Mouse (Mus musculus) urinary bladder, postnatal 4 days (tissue): ENCODE measurements around the gene Dync1h1.
"Not testable (repeated sequence)": the region's sequence is repeated elsewhere in the genome, so short reads cannot be mapped to it uniquely, and the experiment has no call there.

Source experiments
- DNase-seq, 2 experiments: peaks; one replicate each; pipeline ENCODE4 v3.0.0; 2021 to 2022; ENCODE audit warnings: low spot score in 2 of 2

Dync1h1 gene

GRCm38 (mm10) chr12:110606676-110607075 lies 5.4 kb downstream of the Dync1h1 start:
- no peak for DNase-seq

GRCm38 (mm10) chr12:110608460-110609152 lies 7.4 kb downstream of the Dync1h1 start:
- peak; percentile 57 to 69 for DNase-seq

GRCm38 (mm10) chr12:110609153-110609497 lies 7.9 kb downstream of the Dync1h1 start:
- DNase-seq = no peak

GRCm38 (mm10) chr12:110610713-110611112 lies 9.5 kb downstream of the Dync1h1 start:
- DNase-seq = no peak

- no peak for DNase-seq
These were observed 28.8 kb downstream of the Dync1h1 start for GRCm38 (mm10) chr12:110630056-110630455.

GRCm38 (mm10) chr12:110636293-110636692 lies 35.0 kb downstream of the Dync1h1 start:
- DNase-seq = no peak

- DNase-seq = no peak
These were observed 36.4 kb downstream of the Dync1h1 start for GRCm38 (mm10) chr12:110637507-110638114.

GRCm38 (mm10) chr12:110650241-110650641 lies 49.0 kb downstream of the Dync1h1 start:
- DNase-seq = no peak

- no peak for DNase-seq
These were observed 50.2 kb downstream of the Dync1h1 start for GRCm38 (mm10) chr12:110651464-110651863.

GRCm38 (mm10) chr12:110661746-110662145 lies 60.5 kb downstream of the Dync1h1 start:
- no peak for DNase-seq

GRCm38 (mm10) chr12:110667466-110668077 lies 66.3 kb downstream of the Dync1h1 start:
- DNase-seq = no peak

- no peak for DNase-seq
These were observed 73.0 kb downstream of the Dync1h1 start for GRCm38 (mm10) chr12:110674243-110674642.

GRCm38 (mm10) chr12:110681191-110681590 lies 79.9 kb downstream of the Dync1h1 start:
- DNase-seq = no peak

GRCm38 (mm10) chr12:110681878-110682277 lies 80.6 kb downstream of the Dync1h1 start:
- no peak for DNase-seq

GRCm38 (mm10) chr12:110682561-110683299 lies 81.5 kb downstream of the Dync1h1 start, which contains the start of gene 1700001K19Rik:
TSS of gene 1700001K19Rik (minus strand) at chr12:110682619.
- no peak for DNase-seq

GRCm38 (mm10) chr12:110683580-110683979 lies 82.3 kb downstream of the Dync1h1 start:
- DNase-seq = no peak

GRCm38 (mm10) chr12:110687894-110688734 lies 86.9 kb downstream of the Dync1h1 start:
- DNase-seq = peak; percentile 56 to 74

- DNase-seq = not testable (repeated sequence)
These were observed 87.7 kb downstream of the Dync1h1 start for GRCm38 (mm10) chr12:110688921-110689320.

GRCm38 (mm10) chr12:110689919-110690643 lies 88.8 kb downstream of the Dync1h1 start:
- DNase-seq = no peak

- not testable (repeated sequence) for DNase-seq
These were observed 92.1 kb downstream of the Dync1h1 start for GRCm38 (mm10) chr12:110693378-110693777.
